In the genomic region with DNA sequence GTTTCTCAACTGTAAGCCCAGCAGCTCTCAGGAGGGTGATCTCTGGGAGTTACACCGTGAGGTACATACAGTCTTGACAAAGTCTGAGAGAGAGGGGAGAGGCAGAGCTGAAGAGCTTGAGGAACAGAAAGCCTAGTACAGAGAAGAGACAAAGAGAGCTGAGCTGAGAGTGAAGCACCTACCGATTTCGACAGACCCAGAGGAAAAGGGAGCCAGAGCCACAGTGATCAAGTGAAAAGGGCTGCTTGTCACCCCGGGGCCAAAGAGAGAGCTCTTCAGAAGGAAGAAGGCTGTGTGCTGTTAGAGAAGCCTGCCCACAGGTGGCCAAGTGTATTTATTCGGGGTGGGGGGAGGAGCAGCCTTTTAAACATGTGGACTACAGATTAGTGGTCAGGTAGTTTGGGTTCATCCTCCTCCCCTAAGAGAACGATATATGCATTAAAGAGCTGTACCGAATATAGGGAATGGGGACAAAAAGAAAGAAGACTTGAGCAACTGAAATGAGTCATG, we compare ENCODE assay signal across 8 mouse cellular contexts. TPM values are rescaled to one million over a fixed set of nuclear protein-coding genes. Genes with fewer than 3 reads are reported as not detected.
DNase-seq lines count a peak whose midpoint lies in the region; ATAC-seq lines count a peak whose summit lies in the region.

A gene (minus strand): TSS at position 302 of the 510 bp plus-strand sequence.

- H3K27ac ChIP-seq in midbrain, embryonic 16.5 days (ENCODE audit: low read length): no peak within 1 kb of the TSS

- peak within 1 kb of the TSS; percentile 33; the same call in 1 of the 2 replicates for H3K9ac ChIP-seq in midbrain, embryonic 16.5 days (ENCODE audit: low read depth, low read length)

- peak within 1 kb of the TSS; percentile 76 for H3K4me2 ChIP-seq in midbrain, embryonic 16.5 days (ENCODE audit: low read length)

- no peaks in the 10 kb centered on the region for H3K9me3 ChIP-seq in midbrain, embryonic 16.5 days (replicated peaks; ENCODE audit: control insufficient read depth, low read length, poor library complexity, severe bottlenecking)

- H3K4me3 ChIP-seq in midbrain, embryonic 16.5 days (ENCODE audit: low read depth, low read length): peak within 1 kb of the TSS; percentile 46

- 3% methylated on average over 7 of the region's 7 CpGs for WGBS in midbrain, embryonic 16.5 days

- no peaks in the 10 kb centered on the region for H3K36me3 ChIP-seq in midbrain, embryonic 16.5 days (ENCODE audit: control insufficient read depth, insufficient read depth, low read length)

- no peaks in the 10 kb centered on the region for H3K27me3 ChIP-seq in midbrain, embryonic 16.5 days (ENCODE audit: control insufficient read depth, insufficient read depth, low read depth, low read length)

- DNase-seq in spleen, adult 12 weeks (ENCODE audit: low spot score): peak; percentile 14
- DNase-seq in spleen, postnatal 14 days (ENCODE audit: low spot score in 2 of 2): no peak
- DNase-seq in embryo, embryonic 10.5 days (ENCODE audit: low spot score): peak; percentile 56
- DNase-seq in layer of hippocampus, postnatal 36 days: no peak
- DNase-seq in left cerebral cortex, adult 9 months (ENCODE audit: low spot score in 2 of 2): no peak
- no peak for DNase-seq in cerebellum, postnatal 4 days (ENCODE audit: low spot score in 2 of 2)

- H3K4me1 ChIP-seq in midbrain, embryonic 16.5 days (ENCODE audit: control insufficient read depth, insufficient read depth, low read length): peaks cover 10% of the 10 kb centered on the region

- peak; percentile 38 for ATAC-seq in inflammation-experienced regulatory T-cells, adult 6 months
- no peak for ATAC-seq in midbrain, embryonic 16.5 days

RNA-seq across cellular contexts. Expression of the gene that starts here (rescaled TPM):
- polyA plus RNA-seq in inflammation-experienced regulatory T-cells, adult 6 months (2017; shearing (Covaris generic)): not detected
- polyA plus RNA-seq in midbrain, embryonic 16.5 days (2015; fragmentation: Nextera tagmentation; extraction: Ambion mirVana): 0.10 and 0.31 TPM in 2 replicates
- not detected for total RNA-seq in layer of hippocampus, postnatal 36 days (2021)

Comparison
In these comparisons a context has a peak if more than half of its experiments do, and no peak if none do; other contexts are left out.
1. DNase-seq: peak in spleen, adult 12 weeks (single experiment) and embryo, embryonic 10.5 days (single experiment); none in spleen, postnatal 14 days (0 of 2), layer of hippocampus, postnatal 36 days (0 of 2), left cerebral cortex, adult 9 months (0 of 2) and cerebellum, postnatal 4 days (0 of 2).
2. Peak in ATAC-seq in inflammation-experienced regulatory T-cells, adult 6 months; RNA of the gene not detected or under 1 TPM.